Mouse (Mus musculus) MEL (cell line): ENCODE results near the gene Negr1. TPM values are rescaled to one million over a fixed set of nuclear protein-coding genes. Genes with fewer than 3 reads are reported as not detected.

ENCODE experiments used
- DNase-seq: peaks from one replicate; pipeline ENCODE4 v3.0.0; 2011; ENCODE audit warnings: low read depth, low spot score
- H3K27ac ChIP-seq: 2 replicates; pipeline ENCODE4 v1.5.1; 2012; ENCODE audit warnings: low read depth, mild to moderate bottlenecking, control low read depth, low read length, moderate library complexity; ENCODE audit not compliant: control insufficient read depth
- H3K27me3 ChIP-seq, 2 experiments: fragments of 150-350 bp in 1 of 2; sonication (generic) in 1 of 2; 2 replicates each; pipeline ENCODE4 v1.6.1; 2012; ENCODE audit warnings: low read length in 2 of 2, mild to moderate bottlenecking in 2 of 2, improper control_type of control experiment in 1 of 2, moderate library complexity in 1 of 2; ENCODE audit not compliant: insufficient read depth in 2 of 2, control insufficient read depth in 1 of 2
- H3K36me3 ChIP-seq, 2 experiments: 2 replicates each; pipeline ENCODE4 v1.6.1; 2012 to 2014; ENCODE audit warnings: low read length in 2 of 2, improper control_type of control experiment in 1 of 2, inconsistent platforms in 1 of 2, mild to moderate bottlenecking in 1 of 2; ENCODE audit not compliant: insufficient read depth in 2 of 2, control insufficient read depth in 1 of 2
- H3K4me1 ChIP-seq, 2 experiments: fragments of 150-350 bp in 1 of 2; sonication (generic) in 1 of 2; 2 replicates each; pipeline ENCODE4 v1.6.1; 2012; ENCODE audit warnings: low read length in 2 of 2, improper control_type of control experiment in 1 of 2, mild to moderate bottlenecking in 1 of 2; ENCODE audit not compliant: insufficient read depth in 2 of 2, control insufficient read depth in 1 of 2
- H3K4me3 ChIP-seq, 2 experiments: fragments of 150-350 bp in 1 of 2; sonication (generic) in 1 of 2; 2 replicates each; pipeline ENCODE4 v1.5.1; 2012; ENCODE audit warnings: low read depth in 2 of 2, low read length in 2 of 2, mild to moderate bottlenecking in 2 of 2, moderate library complexity in 2 of 2, control low read depth in 1 of 2, improper control_type of control experiment in 1 of 2; ENCODE audit not compliant: control insufficient read depth in 1 of 2, insufficient read depth in 1 of 2
- H3K79me2 ChIP-seq: 2 replicates; pipeline ENCODE4 v1.6.1; 2012; ENCODE audit warnings: mild to moderate bottlenecking, low read length, moderate library complexity; ENCODE audit not compliant: control insufficient read depth, poor library complexity, insufficient read depth
- H3K9ac ChIP-seq: 2 replicates; pipeline ENCODE4 v1.6.1; 2012; ENCODE audit warnings: low read depth, mild to moderate bottlenecking, control low read depth, low read length, moderate library complexity; ENCODE audit not compliant: control insufficient read depth, poor library complexity, severe bottlenecking
- H3K9me3 ChIP-seq: fragments of 150-350 bp; sonication (generic); replicated peaks from 2 replicates; pipeline ENCODE4 v1.6.1; 2012; ENCODE audit warnings: mild to moderate bottlenecking, low read length, improper control_type of control experiment, moderate library complexity; ENCODE audit not compliant: insufficient read depth
- BHLHE40 ChIP-seq: IDR thresholded peaks from 2 replicates; pipeline ENCODE4 v1.6.1; 2012; ENCODE audit warnings: low read depth, mild to moderate bottlenecking, inconsistent platforms, low read length, improper control_type of control experiment, borderline replicate concordance
- CHD1 ChIP-seq: IDR thresholded peaks from 2 replicates; pipeline ENCODE4 v1.6.1; 2012; ENCODE audit warnings: low read depth, mild to moderate bottlenecking, inconsistent platforms, low read length, improper control_type of control experiment
- CHD2 ChIP-seq: IDR thresholded peaks from 2 replicates; pipeline ENCODE4 v1.6.1; 2011; ENCODE audit warnings: low read length, improper control_type of control experiment
- CTCF ChIP-seq, 3 experiments: IDR thresholded peaks in 2 of 3; conservative IDR thresholded peaks in 1 of 3; 2 replicates each; pipeline ENCODE4 v1.5.1; 2011 to 2012; ENCODE audit warnings: low read length in 3 of 3, low read depth in 2 of 3, mild to moderate bottlenecking in 2 of 3, improper control_type of control experiment in 1 of 3, inconsistent platforms in 1 of 3, mixed read lengths in 1 of 3, moderate library complexity in 1 of 3; ENCODE audit not compliant: control insufficient read depth in 1 of 3, insufficient read depth in 1 of 3, poor library complexity in 1 of 3, severe bottlenecking in 1 of 3
- EP300 ChIP-seq, 2 experiments: IDR thresholded peaks; 2 replicates each; pipeline ENCODE4 v1.6.1; 2011; ENCODE audit warnings: improper control_type of control experiment in 2 of 2, low read length in 2 of 2, low read depth in 1 of 2, mild to moderate bottlenecking in 1 of 2
- ETS1 ChIP-seq: IDR thresholded peaks from 2 replicates; pipeline ENCODE4 v1.6.1; 2012; ENCODE audit warnings: low read depth, mild to moderate bottlenecking, inconsistent platforms, low read length, improper control_type of control experiment, moderate library complexity
- GABPA ChIP-seq: IDR thresholded peaks from 2 replicates; pipeline ENCODE4 v1.6.1; 2012; ENCODE audit warnings: low read depth, mild to moderate bottlenecking, inconsistent platforms, low read length, improper control_type of control experiment, moderate library complexity
- GATA1 ChIP-seq: IDR thresholded peaks from 2 replicates; pipeline ENCODE4 v1.6.1; 2011; ENCODE audit warnings: low read depth, low read length, improper control_type of control experiment
- KAT2A ChIP-seq: conservative IDR thresholded peaks from 2 replicates; pipeline ENCODE4 v1.6.1; 2012; ENCODE audit warnings: low read depth, low read length, improper control_type of control experiment, inconsistent platforms
- MAFK ChIP-seq: IDR thresholded peaks from 2 replicates; pipeline ENCODE4 v1.6.1; 2011; ENCODE audit warnings: low read depth, mild to moderate bottlenecking, low read length, improper control_type of control experiment, borderline replicate concordance
- MAX ChIP-seq: IDR thresholded peaks from 2 replicates; pipeline ENCODE4 v1.6.1; 2011; ENCODE audit warnings: low read length, improper control_type of control experiment
- MXI1 ChIP-seq: IDR thresholded peaks from 2 replicates; pipeline ENCODE4 v1.6.1; 2011; ENCODE audit warnings: mild to moderate bottlenecking, low read depth, low read length, improper control_type of control experiment
- MYB ChIP-seq: IDR thresholded peaks from 2 replicates; pipeline ENCODE4 v1.6.1; 2011; ENCODE audit warnings: mild to moderate bottlenecking, low read depth, low read length, improper control_type of control experiment
- MYC ChIP-seq: IDR thresholded peaks from 2 replicates; pipeline ENCODE4 v1.6.1; 2011; ENCODE audit warnings: low read depth, mild to moderate bottlenecking, low read length, improper control_type of control experiment, moderate library complexity
- SIN3A ChIP-seq: IDR thresholded peaks from 2 replicates; pipeline ENCODE4 v1.6.1; 2012; ENCODE audit warnings: low read length, improper control_type of control experiment, inconsistent platforms
- TBP ChIP-seq: IDR thresholded peaks from 2 replicates; pipeline ENCODE4 v1.8.0; 2011; ENCODE audit warnings: low read depth, low read length, improper control_type of control experiment
- ZC3H11A ChIP-seq: IDR thresholded peaks from 2 replicates; pipeline ENCODE4 v1.6.1; 2012; ENCODE audit warnings: low read depth, mild to moderate bottlenecking, inconsistent platforms, low read length, improper control_type of control experiment
- ZNF384 ChIP-seq: IDR thresholded peaks from 2 replicates; pipeline ENCODE4 v1.6.1; 2012; ENCODE audit warnings: low read depth, mild to moderate bottlenecking, inconsistent platforms, low read length, improper control_type of control experiment
- polyA plus RNA-seq, 2 experiments: library from polyadenylated mRNA; stranded (reverse) in 1 of 2; unstranded in 1 of 2; fragments of >175 nt in 1 of 2; fragments of >200 nt in 1 of 2; gene quantifications; 2 replicates each; pipeline versions ENCODE4 v1.2.1 to v1.2.4; 2012; ENCODE audit warnings: low replicate concordance in 2 of 2, low read depth in 1 of 2; ENCODE audit not compliant: insufficient read length in 2 of 2, insufficient read depth in 1 of 2, missing spikeins in 1 of 2
- total RNA-seq: library from RNA; depleted of rRNA; stranded (reverse); fragments of 300-350 nt; gene quantifications from 2 replicates; pipeline ENCODE4 v1.2.3, GENCODE M21; 2012

The Negr1 gene
- total and polyA plus RNA-seq, 3 experiments = not detected

DNA sequence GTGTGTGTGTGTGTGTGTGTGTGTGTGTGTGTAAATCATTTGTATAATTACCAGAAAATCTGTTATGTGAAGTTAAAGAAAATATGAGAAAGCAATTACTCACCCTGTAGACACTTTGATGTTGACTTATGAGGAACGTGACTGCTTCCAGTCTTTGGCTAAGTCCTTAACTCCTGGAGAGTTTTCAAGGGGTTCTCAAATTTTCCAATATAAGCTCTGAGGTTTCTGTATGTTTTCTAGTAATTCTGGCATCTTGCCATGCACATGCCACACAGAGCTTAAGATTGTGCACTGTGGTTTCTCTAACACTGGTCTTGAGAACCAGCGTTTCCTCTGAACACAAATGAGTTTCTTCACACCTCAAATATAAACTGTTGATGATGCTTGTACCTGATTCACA, 460.0 kb downstream of the Negr1 start:
- no peak for DNase-seq
- TF ChIP-seq ZNF384 = no peak
- TF ChIP-seq GABPA = no peak
- TF ChIP-seq GATA1 = no peak
- TF ChIP-seq MYB = no peak
- TF ChIP-seq MAX = no peak
- TF ChIP-seq ETS1 = no peak
- no peak for TF ChIP-seq CTCF (IDR thresholded peaks at IDR 0.05 in 2 of 3, conservative IDR thresholded peaks at IDR 0.05 in 1 of 3; ENCODE audit: control insufficient read depth in 1 of 3, insufficient read depth in 1 of 3, low read depth in 2 of 3, low read length in 3 of 3, poor library complexity in 1 of 3, severe bottlenecking in 1 of 3)
- no peak for TF ChIP-seq ZC3H11A
- TF ChIP-seq EP300 (IDR thresholded peaks at IDR 0.05; ENCODE audit: low read depth in 1 of 2, low read length in 2 of 2) = no peak
- no peak for TF ChIP-seq KAT2A
- TF ChIP-seq SIN3A = no peak
- no peak for TF ChIP-seq MAFK
- TF ChIP-seq MYC = no peak
- TF ChIP-seq CHD2 = no peak
- no peak for TF ChIP-seq MXI1
- no peak for TF ChIP-seq BHLHE40
- TF ChIP-seq TBP = no peak
- TF ChIP-seq, all 39 proteins: peak for 0

DNA sequence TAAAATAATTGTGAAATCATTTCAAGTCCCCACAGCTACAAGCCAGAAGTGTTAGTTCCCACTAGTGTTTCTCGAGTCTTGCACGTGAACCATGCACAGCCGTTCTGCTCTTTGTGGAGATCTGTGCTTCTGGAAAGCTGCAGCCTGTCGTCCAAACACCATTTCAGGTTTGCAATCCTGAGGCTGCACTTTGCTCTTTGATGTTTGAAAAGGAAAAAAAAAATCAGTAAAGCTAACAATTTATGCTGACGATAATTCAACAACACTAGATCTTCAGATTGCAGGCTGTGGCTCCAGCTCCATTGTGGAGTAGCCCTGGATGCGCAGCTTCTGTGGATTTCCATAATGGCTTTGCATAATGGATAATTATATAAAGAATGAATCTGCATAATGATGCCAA, 463.0 kb downstream of the Negr1 start:
- H3K79me2 ChIP-seq = no peaks in the 10 kb centered on the region
- no peak overlapping the region for H3K4me3 ChIP-seq
- TF ChIP-seq ZNF384 (no peak), CHD1 (no peak)
- H3K9ac ChIP-seq = no peak overlapping the region
- no peak overlapping the region for H3K27ac ChIP-seq
- H3K4me1 ChIP-seq = no peaks in the 10 kb centered on the region
- DNase-seq = no peak
- H3K27me3 ChIP-seq = no peaks in the 10 kb centered on the region
- H3K36me3 ChIP-seq = no peaks in the 10 kb centered on the region
- H3K9me3 ChIP-seq = no peaks in the 10 kb centered on the region

More for the DNA sequence above, 460.0 kb downstream of the Negr1 start:
- Histone ChIP-seq H3K4me1 (no peaks in the 10 kb centered on the region), H3K36me3 (no peaks in the 10 kb centered on the region), H3K9me3 (no peaks in the 10 kb centered on the region), H3K9ac (no peak overlapping the region), H3K79me2 (no peaks in the 10 kb centered on the region), H3K27ac (no peak overlapping the region), H3K27me3 (no peaks in the 10 kb centered on the region; a peak in 1 of 4 replicates), H3K4me3 (no peak overlapping the region)
